Mouse (Mus musculus): Measurements from ENCODE around the gene Atp7a. TPM values are rescaled to one million over a fixed set of nuclear protein-coding genes. Genes with fewer than 3 reads are reported as not detected.

Gene Atp7a
- 12.8 TPM for polyA plus RNA-seq (2017; shearing (Covaris generic))

DNA sequence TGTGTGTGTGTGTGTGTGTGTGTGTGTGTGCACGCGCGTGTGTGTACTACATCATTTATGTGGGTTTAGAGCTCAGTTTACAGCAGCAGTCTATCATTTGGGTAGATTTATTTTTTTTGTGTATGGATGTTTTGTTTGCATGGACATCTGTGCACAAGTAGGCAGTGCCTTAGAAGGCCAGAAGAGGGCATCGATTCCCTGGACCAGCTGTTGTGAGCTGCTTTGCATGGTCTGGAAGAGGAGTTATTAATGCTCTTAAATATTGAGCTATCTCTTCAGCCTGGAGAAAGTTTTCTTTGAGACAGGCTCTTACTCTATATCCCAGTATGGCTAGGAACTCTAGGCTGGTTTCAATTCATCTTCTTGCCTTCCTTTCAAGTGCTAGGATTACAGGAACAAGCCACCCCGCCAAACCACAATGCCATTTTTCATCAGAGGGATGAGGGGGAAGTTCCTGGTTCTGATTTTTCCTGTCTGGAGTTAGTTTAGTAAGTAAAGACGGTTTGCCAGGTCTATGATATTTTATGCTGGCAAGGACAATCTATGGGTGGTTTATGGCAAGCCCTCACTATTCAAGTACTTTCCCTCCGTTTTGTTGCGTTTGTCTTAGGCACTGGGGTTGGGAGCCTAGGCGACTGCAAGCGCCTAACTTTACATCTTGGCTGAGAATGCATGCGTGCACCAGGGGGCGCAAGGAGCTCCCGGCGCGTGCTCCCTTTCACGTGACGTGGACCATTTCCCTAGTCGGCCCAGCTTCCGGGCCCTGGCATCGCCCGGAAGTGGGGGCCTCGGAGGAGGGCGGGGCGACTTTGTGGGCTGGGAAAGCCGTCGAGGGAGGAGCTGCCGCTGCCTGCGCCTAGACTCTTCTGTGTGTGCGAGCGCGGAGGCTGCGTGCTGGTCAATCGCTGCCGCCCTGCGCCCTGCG, at the start of gene Atp7a:
Gene Atp7a (plus strand): TSS at position 859 of the 925 bp plus-strand sequence.

GRCm38 (mm10) chrX:106011465-106012159, 15.5 kb upstream of the Atp7a start, which contains the start of gene Magt1:
TSS of gene Magt1 (minus strand) at chrX:106011906.

DNA sequence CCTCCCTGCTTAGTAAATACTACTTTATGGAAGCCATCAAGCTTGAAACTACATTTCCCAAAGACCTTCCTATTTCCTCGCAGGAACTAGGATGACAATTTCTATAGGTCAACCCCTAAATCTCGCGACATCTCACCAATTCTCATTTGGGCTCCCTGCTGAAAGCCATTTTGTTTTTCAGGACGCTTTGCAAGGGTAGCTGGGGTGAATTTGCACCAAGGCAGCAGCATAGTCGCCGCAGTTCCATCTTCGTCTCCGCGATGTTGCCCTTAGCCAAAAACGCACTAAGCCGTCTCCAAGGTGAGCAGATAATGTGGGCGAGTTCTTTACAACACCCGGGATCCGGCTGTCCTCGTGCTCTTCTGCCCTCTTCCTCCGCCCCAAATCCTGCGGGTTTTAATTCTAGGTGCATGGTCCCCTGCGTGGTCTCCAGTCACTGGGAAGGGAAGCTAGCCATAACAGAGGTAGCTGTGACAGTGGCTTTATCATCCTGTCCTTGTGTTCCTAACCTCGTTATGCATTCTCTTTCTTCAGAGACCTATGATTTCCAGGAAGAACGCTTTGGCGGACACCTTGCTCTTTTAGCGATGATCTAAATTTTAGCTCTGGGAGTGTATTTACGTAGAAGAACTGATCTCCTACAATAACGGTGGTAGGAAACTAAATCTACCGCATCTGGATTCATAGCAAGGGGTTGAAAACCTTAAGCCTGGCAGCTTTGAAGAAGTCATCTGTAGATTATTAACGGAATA, 11.3 kb upstream of the Atp7a start, which contains the start of gene Cox7b:
Gene Cox7b (plus strand): TSS at position 130 of the 752 bp plus-strand sequence.

DNA sequence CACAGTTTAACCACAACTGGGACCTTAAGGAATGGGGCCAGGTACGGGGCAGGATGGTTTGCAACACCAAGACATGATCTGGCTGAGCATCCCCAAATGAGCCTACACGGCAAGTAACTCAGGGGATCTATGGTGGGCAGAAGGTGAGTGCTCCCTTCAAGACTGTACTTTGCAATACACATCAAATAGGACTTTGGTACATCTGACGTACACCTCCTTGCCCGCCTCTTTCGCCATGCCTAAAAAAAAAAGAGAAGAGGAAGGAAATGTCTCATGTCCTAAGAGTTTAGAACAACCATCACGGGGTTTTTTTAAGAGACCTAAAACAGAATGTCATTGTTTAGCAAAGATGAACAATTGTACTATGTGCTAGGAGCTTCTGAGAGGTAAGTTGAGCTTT, 115.9 kb downstream of the Atp7a start, which contains the start of gene Tlr13:
Gene Tlr13 (plus strand): TSS at position 269 of the 400 bp plus-strand sequence.

Other genes starting within 250 kb of the Atp7a start
- 298 TPM for gene Atrx, start 97.9 kb upstream of the Atp7a start, polyA plus RNA-seq (2017; shearing (Covaris generic))
- gene Magt1, start 15.4 kb upstream of the Atp7a start, polyA plus RNA-seq (2017; shearing (Covaris generic)): 38.9 TPM
- gene Cox7b, start 11.6 kb upstream of the Atp7a start, polyA plus RNA-seq (2017; shearing (Covaris generic)): 305 TPM
- 0.11 TPM for gene Tlr13, start 115.9 kb downstream of the Atp7a start, polyA plus RNA-seq (2017; shearing (Covaris generic))
- 194 TPM for gene Pgk1, start 159.8 kb downstream of the Atp7a start, polyA plus RNA-seq (2017; shearing (Covaris generic))
- gene Taf9b, start 193.9 kb downstream of the Atp7a start, polyA plus RNA-seq (2017; shearing (Covaris generic)): 36.6 TPM
- not detected for gene Fnd3c2, start 228.1 kb downstream of the Atp7a start, polyA plus RNA-seq (2017; shearing (Covaris generic))

All from activated CD4-positive, CD25-positive, alpha-beta regulatory T cell, adult 9 weeks (primary cell).